Mouse (Mus musculus): ENCODE data around the gene Rhof. TPM values are rescaled to one million over a fixed set of nuclear protein-coding genes. Genes with fewer than 3 reads are reported as not detected.
"Not testable (repeated sequence)": the region's sequence is repeated elsewhere in the genome, so short reads cannot be mapped to it uniquely, and the experiment has no call there.

Gene Rhof
- total and polyA plus RNA-seq, 3 experiments: 0.59 to 1.7 TPM; not detected in 1

DNA sequence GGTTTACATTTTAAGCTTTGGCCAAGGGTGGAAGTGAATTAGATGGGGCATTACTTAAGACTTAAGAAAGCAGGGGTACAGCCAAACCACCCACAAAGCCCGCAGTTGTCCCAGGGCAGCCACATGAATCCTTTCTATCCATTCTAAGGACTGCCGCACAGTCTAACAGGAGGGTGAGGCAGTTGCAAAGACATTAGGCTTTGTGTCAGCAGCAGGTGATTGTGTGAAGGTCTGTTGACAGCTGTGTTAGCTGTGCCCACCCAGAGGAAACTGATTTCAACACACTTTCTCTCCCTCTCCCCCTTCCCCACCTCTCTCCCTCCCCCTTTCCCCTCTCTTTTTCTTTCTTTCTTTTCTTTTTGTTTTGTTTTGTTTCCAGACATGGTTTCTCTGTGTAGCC is 63.8 kb downstream of the Rhof start:
- H3K4me1 ChIP-seq (ENCODE audit: insufficient read depth, low read depth, low read length): peaks cover 6% of the 10 kb centered on the region
- peaks cover 5% of the 10 kb centered on the region; the same call in 1 of the 2 replicates for H3K27me3 ChIP-seq (ENCODE audit: insufficient read depth, low read length)
- DNase-seq (ENCODE audit: low spot score): no peak
- no peak overlapping the region for H3K4me3 ChIP-seq (ENCODE audit: low read depth, low read length)
- no peak for TF ChIP-seq POLR2AphosphoS5 (IDR thresholded peaks at IDR 0.05; ENCODE audit: insufficient replicate concordance, low read depth, low read length)
- TF ChIP-seq GATA1 (IDR thresholded peaks at IDR 0.05; ENCODE audit: borderline replicate concordance, low read length): no peak
- no peak for TF ChIP-seq CTCF (IDR thresholded peaks at IDR 0.05; ENCODE audit: low read depth, low read length)
- TF ChIP-seq GATA2 (IDR thresholded peaks at IDR 0.05; ENCODE audit: borderline replicate concordance, low read depth, low read length): no peak
- no peak for TF ChIP-seq TAL1 (conservative IDR thresholded peaks at IDR 0.05; ENCODE audit: low read depth, low read length)
- H3K36me3 ChIP-seq (replicated peaks): no peaks in the 10 kb centered on the region
- no peak for ATAC-seq (ENCODE audit: extremely low read depth, insufficient number of reproducible peaks, low FRiP score, poor library complexity, severe bottlenecking)
- H3K9me3 ChIP-seq (replicated peaks): no peaks in the 10 kb centered on the region

DNA sequence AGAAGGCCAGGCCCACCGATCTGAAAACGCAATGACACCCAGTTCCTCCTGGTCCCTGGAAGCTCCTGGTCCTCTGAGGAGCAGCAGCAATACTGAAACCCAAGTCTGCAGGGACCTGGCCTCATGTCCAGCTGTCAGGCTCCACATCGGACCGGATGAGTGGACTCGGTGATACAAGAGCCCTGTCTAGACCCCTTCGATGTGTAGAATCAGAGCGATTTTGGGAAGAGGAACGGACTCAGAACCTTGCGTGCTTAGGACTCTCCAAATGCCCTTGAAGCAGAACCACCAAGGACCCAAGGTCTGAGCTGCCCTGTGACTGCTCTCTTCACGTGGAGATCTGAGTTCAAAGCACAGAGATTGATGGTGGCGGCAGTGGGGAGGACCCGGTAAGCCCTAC is 64.4 kb downstream of the Rhof start, which contains the start of gene Tmem120b:
Gene Tmem120b, plus strand, starts transcription at position 301 of the 400 bp plus-strand sequence.
- no peak within 1 kb of the TSS for H3K4me3 ChIP-seq (ENCODE audit: low read depth, low read length)
- no peaks in the 10 kb centered on the region for H3K9me3 ChIP-seq (replicated peaks)
- peaks cover 5% of the 10 kb centered on the region; the same call in 1 of the 2 replicates for H3K27me3 ChIP-seq (ENCODE audit: insufficient read depth, low read length)
- peaks cover 6% of the 10 kb centered on the region for H3K4me1 ChIP-seq (ENCODE audit: insufficient read depth, low read depth, low read length)
- DNase-seq (ENCODE audit: low spot score): no peak
- H3K36me3 ChIP-seq (replicated peaks): no peaks in the 10 kb centered on the region
- no peak for ATAC-seq (ENCODE audit: extremely low read depth, insufficient number of reproducible peaks, low FRiP score, poor library complexity, severe bottlenecking)
- TF ChIP-seq TAL1 (conservative IDR thresholded peaks at IDR 0.05; ENCODE audit: low read depth, low read length): no peak
- TF ChIP-seq GATA2 (IDR thresholded peaks at IDR 0.05; ENCODE audit: borderline replicate concordance, low read depth, low read length): no peak
- TF ChIP-seq GATA1 (IDR thresholded peaks at IDR 0.05; ENCODE audit: borderline replicate concordance, low read length): no peak
- no peak for TF ChIP-seq POLR2AphosphoS5 (IDR thresholded peaks at IDR 0.05; ENCODE audit: insufficient replicate concordance, low read depth, low read length)
- no peak for TF ChIP-seq CTCF (IDR thresholded peaks at IDR 0.05; ENCODE audit: low read depth, low read length)

- Histone ChIP-seq H3K4me3 (ENCODE audit: low read depth, low read length) (no peak overlapping the region), H3K27me3 (ENCODE audit: insufficient read depth, low read length) (peaks cover 5% of the 10 kb centered on the region; the same call in 1 of the 2 replicates), H3K36me3 (replicated peaks) (no peaks in the 10 kb centered on the region), H3K4me1 (ENCODE audit: insufficient read depth, low read depth, low read length) (peaks cover 6% of the 10 kb centered on the region), H3K9me3 (replicated peaks) (no peaks in the 10 kb centered on the region)
- DNase-seq (ENCODE audit: low spot score) (peak; percentile 57), ATAC-seq (ENCODE audit: extremely low read depth, insufficient number of reproducible peaks, low FRiP score, poor library complexity, severe bottlenecking) (no peak; the same call in 1 of the 2 replicates)
- TF ChIP-seq TAL1 (conservative IDR thresholded peaks at IDR 0.05; ENCODE audit: low read depth, low read length) (no peak), GATA1 (IDR thresholded peaks at IDR 0.05; ENCODE audit: borderline replicate concordance, low read length) (no peak), CTCF (IDR thresholded peaks at IDR 0.05; ENCODE audit: low read depth, low read length) (no peak), POLR2AphosphoS5 (IDR thresholded peaks at IDR 0.05; ENCODE audit: insufficient replicate concordance, low read depth, low read length) (no peak), GATA2 (IDR thresholded peaks at IDR 0.05; ENCODE audit: borderline replicate concordance, low read depth, low read length) (no peak)
These were observed 65.0 kb downstream of the Rhof start for GRCm38 (mm10) chr5:123067395-123067995.

DNA sequence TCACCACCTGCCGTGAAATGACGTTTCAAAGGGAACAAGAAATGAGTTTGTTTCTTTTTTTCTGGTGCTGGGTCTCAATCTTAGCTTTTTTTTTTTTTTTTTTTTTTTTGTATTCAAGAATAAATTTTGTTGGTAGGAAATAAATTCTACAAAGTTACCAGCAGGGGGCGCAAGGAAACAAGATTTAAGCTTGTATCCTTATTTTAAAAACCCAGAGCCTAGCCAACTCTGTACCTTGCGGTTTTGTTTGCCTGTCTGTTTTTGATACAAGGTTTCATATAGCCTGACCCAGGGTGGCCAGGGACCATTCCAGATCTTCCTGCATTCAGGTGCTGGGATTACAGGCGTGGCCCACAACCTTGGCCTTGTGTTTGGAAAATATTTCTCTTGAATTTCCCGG is 68.3 kb downstream of the Rhof start:
- Histone ChIP-seq H3K27me3 (ENCODE audit: insufficient read depth, low read length) (no peaks in the 10 kb centered on the region; the same call in 1 of the 2 replicates), H3K4me3 (ENCODE audit: low read depth, low read length) (no peak overlapping the region), H3K36me3 (replicated peaks) (no peaks in the 10 kb centered on the region), H3K4me1 (ENCODE audit: insufficient read depth, low read depth, low read length) (peaks cover 17% of the 10 kb centered on the region), H3K9me3 (replicated peaks) (no peaks in the 10 kb centered on the region)
- no peak for ATAC-seq (ENCODE audit: extremely low read depth, insufficient number of reproducible peaks, low FRiP score, poor library complexity, severe bottlenecking)
- TF ChIP-seq POLR2AphosphoS5 (IDR thresholded peaks at IDR 0.05; ENCODE audit: insufficient replicate concordance, low read depth, low read length): no peak
- no peak for TF ChIP-seq GATA2 (IDR thresholded peaks at IDR 0.05; ENCODE audit: borderline replicate concordance, low read depth, low read length)
- peak; percentile 21 for DNase-seq (ENCODE audit: low spot score)

DNA sequence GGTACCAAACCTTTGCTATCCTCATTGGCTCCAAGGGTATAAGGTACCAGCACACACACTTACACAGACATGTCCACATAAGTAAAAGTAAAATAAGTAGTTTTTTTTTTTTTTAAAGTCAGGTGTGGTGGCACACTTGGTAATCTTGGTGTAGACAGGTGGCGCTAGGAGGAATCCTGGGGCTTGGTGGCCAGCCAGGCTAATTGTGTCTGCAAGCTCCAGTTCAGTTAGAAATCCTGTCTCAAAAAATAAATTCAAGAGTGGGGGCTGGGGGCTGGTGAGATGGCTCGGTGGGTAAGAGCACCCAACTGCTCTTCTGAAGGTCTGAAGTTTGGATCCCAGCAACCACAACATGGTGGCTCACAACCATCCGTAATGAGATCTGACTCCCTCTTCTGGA is 69.4 kb downstream of the Rhof start:
- no peak for DNase-seq (ENCODE audit: low spot score)
- H3K9me3 ChIP-seq (replicated peaks): no peaks in the 10 kb centered on the region
- H3K36me3 ChIP-seq (replicated peaks): no peaks in the 10 kb centered on the region
- no peak for ATAC-seq (ENCODE audit: extremely low read depth, insufficient number of reproducible peaks, low FRiP score, poor library complexity, severe bottlenecking)
- H3K4me3 ChIP-seq (ENCODE audit: low read depth, low read length): no peak overlapping the region
- H3K27me3 ChIP-seq (ENCODE audit: insufficient read depth, low read length): no peaks in the 10 kb centered on the region; the same call in 1 of the 2 replicates
- TF ChIP-seq GATA2 (IDR thresholded peaks at IDR 0.05; ENCODE audit: borderline replicate concordance, low read depth, low read length): no peak
- TF ChIP-seq TAL1 (conservative IDR thresholded peaks at IDR 0.05; ENCODE audit: low read depth, low read length): no peak
- TF ChIP-seq CTCF (IDR thresholded peaks at IDR 0.05; ENCODE audit: low read depth, low read length): no peak
- no peak for TF ChIP-seq GATA1 (IDR thresholded peaks at IDR 0.05; ENCODE audit: borderline replicate concordance, low read length)
- no peak for TF ChIP-seq POLR2AphosphoS5 (IDR thresholded peaks at IDR 0.05; ENCODE audit: insufficient replicate concordance, low read depth, low read length)
- peaks cover 26% of the 10 kb centered on the region for H3K4me1 ChIP-seq (ENCODE audit: insufficient read depth, low read depth, low read length)

- ATAC-seq (ENCODE audit: extremely low read depth, insufficient number of reproducible peaks, low FRiP score, poor library complexity, severe bottlenecking); H3K4me3 ChIP-seq (ENCODE audit: low read depth, low read length); H3K36me3 ChIP-seq (replicated peaks); H3K27me3 ChIP-seq (ENCODE audit: insufficient read depth, low read length); DNase-seq (ENCODE audit: low spot score); H3K9me3 ChIP-seq (replicated peaks): not testable (repeated sequence)
- H3K4me1 ChIP-seq (ENCODE audit: insufficient read depth, low read depth, low read length): peaks cover 27% of the 10 kb centered on the region
These were observed 71.1 kb downstream of the Rhof start for GRCm38 (mm10) chr5:123061402-123061749.

Data from G1E (cell line).